Mouse (Mus musculus): ENCODE data around the gene Kif1b. TPM values are rescaled to one million over a fixed set of nuclear protein-coding genes. Genes with fewer than 3 reads are reported as not detected.
"Not testable (repeated sequence)": the region's sequence is repeated elsewhere in the genome, so short reads cannot be mapped to it uniquely, and the experiment has no call there.

Gene Kif1b
- polyA plus RNA-seq, 1 experiment from 2014 or later, result 90.9 TPM

- no peaks in the 10 kb centered on the region for H3K27me3 ChIP-seq (ENCODE audit: insufficient read depth, poor library complexity, severe bottlenecking)
- no peak overlapping the region for H3K27ac ChIP-seq
- no peak for DNase-seq (ENCODE audit: low spot score)
- no peak overlapping the region for H3K4me3 ChIP-seq
- H3K9me3 ChIP-seq, result peaks cover 7% of the 10 kb centered on the region; the same call in 1 of the 2 replicates
- 98% methylated on average over 3 of the region's 3 CpGs for WGBS
- H3K36me3 ChIP-seq, result peaks cover 90% of the 10 kb centered on the region
- peaks cover 18% of the 10 kb centered on the region for H3K4me1 ChIP-seq (replicated peaks)
Observed at GRCm38 (mm10) chr4:149223453-149223852, 84.0 kb downstream of the Kif1b start.

GRCm38 (mm10) chr4:149220481-149220880, 87.0 kb downstream of the Kif1b start:
- 56% methylated on average over 17 of the region's 17 CpGs for WGBS
- H3K27ac ChIP-seq, result peak overlapping the region; percentile 71
- no peak overlapping the region for H3K4me3 ChIP-seq
- peak; percentile 10 for DNase-seq (ENCODE audit: low spot score)
- peaks cover 99% of the 10 kb centered on the region for H3K36me3 ChIP-seq
- no peaks in the 10 kb centered on the region for H3K27me3 ChIP-seq (ENCODE audit: insufficient read depth, poor library complexity, severe bottlenecking)
- peaks cover 21% of the 10 kb centered on the region for H3K4me1 ChIP-seq (replicated peaks)
- peaks cover 7% of the 10 kb centered on the region; the same call in 1 of the 2 replicates for H3K9me3 ChIP-seq

GRCm38 (mm10) chr4:149220042-149220473, 87.4 kb downstream of the Kif1b start:
- Histone ChIP-seq H3K4me3 (no peak overlapping the region), H3K36me3 (peaks cover 99% of the 10 kb centered on the region)

GRCm38 (mm10) chr4:149219401-149220041, 88.0 kb downstream of the Kif1b start:
- peaks cover 21% of the 10 kb centered on the region for H3K4me1 ChIP-seq (replicated peaks)
- DNase-seq (ENCODE audit: low spot score), result no peak
- peaks cover 7% of the 10 kb centered on the region; the same call in 1 of the 2 replicates for H3K9me3 ChIP-seq
- H3K27ac ChIP-seq, result peak overlapping the region; percentile 71
- 75% methylated on average over 12 of the region's 12 CpGs for WGBS
- peaks cover 99% of the 10 kb centered on the region for H3K36me3 ChIP-seq
- H3K4me3 ChIP-seq, result no peak overlapping the region
- no peaks in the 10 kb centered on the region for H3K27me3 ChIP-seq (ENCODE audit: insufficient read depth, poor library complexity, severe bottlenecking)

More at GRCm38 (mm10) chr4:149220042-149220473, 87.4 kb downstream of the Kif1b start:
- Histone ChIP-seq H3K27me3 (ENCODE audit: insufficient read depth, poor library complexity, severe bottlenecking) (no peaks in the 10 kb centered on the region), H3K9me3 (peaks cover 7% of the 10 kb centered on the region; the same call in 1 of the 2 replicates), H3K4me1 (replicated peaks) (peaks cover 21% of the 10 kb centered on the region), H3K27ac (peak overlapping the region; percentile 71)
- peak; percentile 34 for DNase-seq (ENCODE audit: low spot score)
- WGBS, result 32% methylated on average over 5 of the region's 5 CpGs

- WGBS, result 93% methylated on average over 5 of the region's 5 CpGs
- H3K9me3 ChIP-seq, result no peaks in the 10 kb centered on the region
- H3K4me3 ChIP-seq, result no peak overlapping the region
- H3K27me3 ChIP-seq (ENCODE audit: insufficient read depth, poor library complexity, severe bottlenecking), result no peaks in the 10 kb centered on the region
- no peak overlapping the region for H3K27ac ChIP-seq
- no peak for DNase-seq (ENCODE audit: low spot score)
- H3K36me3 ChIP-seq, result peaks cover 99% of the 10 kb centered on the region
- peaks cover 21% of the 10 kb centered on the region for H3K4me1 ChIP-seq (replicated peaks)
Observed at GRCm38 (mm10) chr4:149218476-149218875, 89.0 kb downstream of the Kif1b start.

- no peak for DNase-seq (ENCODE audit: low spot score)
- Histone ChIP-seq H3K4me1 (replicated peaks) (peaks cover 20% of the 10 kb centered on the region), H3K27ac (no peak overlapping the region), H3K4me3 (no peak overlapping the region), H3K9me3 (peaks cover 5% of the 10 kb centered on the region; the same call in 1 of the 2 replicates), H3K36me3 (peaks cover 99% of the 10 kb centered on the region), H3K27me3 (ENCODE audit: insufficient read depth, poor library complexity, severe bottlenecking) (no peaks in the 10 kb centered on the region)
- 90% methylated on average over 9 of the region's 9 CpGs for WGBS
Observed at GRCm38 (mm10) chr4:149215982-149216381, 91.5 kb downstream of the Kif1b start.

GRCm38 (mm10) chr4:149215397-149215796, 92.1 kb downstream of the Kif1b start:
- Histone ChIP-seq H3K36me3 (peaks cover 99% of the 10 kb centered on the region), H3K27me3 (ENCODE audit: insufficient read depth, poor library complexity, severe bottlenecking) (no peaks in the 10 kb centered on the region), H3K4me1 (replicated peaks) (peaks cover 15% of the 10 kb centered on the region), H3K27ac (no peak overlapping the region), H3K4me3 (no peak overlapping the region), H3K9me3 (peaks cover 5% of the 10 kb centered on the region; the same call in 1 of the 2 replicates)
- DNase-seq (ENCODE audit: low spot score), result no peak
- 58% methylated on average over 2 of the region's 2 CpGs for whole genome bisulfite sequencing

GRCm38 (mm10) chr4:149214468-149214867, 93.0 kb downstream of the Kif1b start:
- H3K36me3 ChIP-seq, result peaks cover 99% of the 10 kb centered on the region
- H3K4me1 ChIP-seq (replicated peaks); DNase-seq (ENCODE audit: low spot score); H3K27me3 ChIP-seq (ENCODE audit: insufficient read depth, poor library complexity, severe bottlenecking); H3K9me3 ChIP-seq; H3K4me3 ChIP-seq; H3K27ac ChIP-seq: not testable (repeated sequence)
- WGBS, result 96% methylated on average over 2 of the region's 2 CpGs

- DNase-seq (ENCODE audit: low spot score), result no peak
- Histone ChIP-seq H3K27ac (no peak overlapping the region), H3K4me3 (no peak overlapping the region), H3K4me1 (replicated peaks) (peaks cover 2% of the 10 kb centered on the region; the same call in 1 of the 2 replicates), H3K36me3 (peaks cover 98% of the 10 kb centered on the region), H3K27me3 (ENCODE audit: insufficient read depth, poor library complexity, severe bottlenecking) (no peaks in the 10 kb centered on the region), H3K9me3 (peaks cover 5% of the 10 kb centered on the region; the same call in 1 of the 2 replicates)
- 97% methylated on average over 9 of the region's 9 CpGs for WGBS
Observed at GRCm38 (mm10) chr4:149213466-149213865, 94.0 kb downstream of the Kif1b start.

- H3K4me3 ChIP-seq; DNase-seq (ENCODE audit: low spot score); H3K9me3 ChIP-seq; H3K4me1 ChIP-seq (replicated peaks); H3K27ac ChIP-seq; H3K27me3 ChIP-seq (ENCODE audit: insufficient read depth, poor library complexity, severe bottlenecking): not testable (repeated sequence)
- peaks cover 98% of the 10 kb centered on the region for H3K36me3 ChIP-seq
- WGBS, result 97% methylated on average over 6 of the region's 6 CpGs
Observed at GRCm38 (mm10) chr4:149211441-149211840, 96.1 kb downstream of the Kif1b start.

GRCm38 (mm10) chr4:149202467-149202866, 105.0 kb downstream of the Kif1b start:
- Histone ChIP-seq H3K27me3 (ENCODE audit: insufficient read depth, poor library complexity, severe bottlenecking) (no peaks in the 10 kb centered on the region), H3K9me3 (no peaks in the 10 kb centered on the region), H3K4me1 (replicated peaks) (no peaks in the 10 kb centered on the region), H3K27ac (no peak overlapping the region), H3K36me3 (peaks cover 94% of the 10 kb centered on the region), H3K4me3 (no peak overlapping the region)
- DNase-seq (ENCODE audit: low spot score), result no peak
- 94% methylated on average over 3 of the region's 3 CpGs for WGBS

- H3K9me3 ChIP-seq, result no peaks in the 10 kb centered on the region
- H3K27me3 ChIP-seq (ENCODE audit: insufficient read depth, poor library complexity, severe bottlenecking), result no peaks in the 10 kb centered on the region
- no peak overlapping the region for H3K27ac ChIP-seq
- no peaks in the 10 kb centered on the region for H3K4me1 ChIP-seq (replicated peaks)
- no peak overlapping the region for H3K4me3 ChIP-seq
- H3K36me3 ChIP-seq, result peaks cover 94% of the 10 kb centered on the region
- DNase-seq (ENCODE audit: low spot score), result no peak
- WGBS, result 93% methylated on average over 4 of the region's 4 CpGs
Observed at GRCm38 (mm10) chr4:149201110-149201509, 106.4 kb downstream of the Kif1b start.

GRCm38 (mm10) chr4:149197180-149197579, 110.3 kb downstream of the Kif1b start:
- peaks cover 92% of the 10 kb centered on the region for H3K36me3 ChIP-seq
- no peaks in the 10 kb centered on the region for H3K4me1 ChIP-seq (replicated peaks)
- 80% methylated on average over 1 of the region's 1 CpGs for WGBS

More at GRCm38 (mm10) chr4:149197180-149197579, 110.3 kb downstream of the Kif1b start:
- DNase-seq (ENCODE audit: low spot score), result no peak
- no peaks in the 10 kb centered on the region for H3K9me3 ChIP-seq
- no peak overlapping the region for H3K4me3 ChIP-seq
- H3K27me3 ChIP-seq (ENCODE audit: insufficient read depth, poor library complexity, severe bottlenecking), result no peaks in the 10 kb centered on the region
- H3K27ac ChIP-seq, result no peak overlapping the region
